Mouse (Mus musculus): ENCODE results near the gene Cdh22.
A peak's percentile ranks its signal among the peaks of the same experiment; 100 is the strongest.

The Cdh22 gene

DNA sequence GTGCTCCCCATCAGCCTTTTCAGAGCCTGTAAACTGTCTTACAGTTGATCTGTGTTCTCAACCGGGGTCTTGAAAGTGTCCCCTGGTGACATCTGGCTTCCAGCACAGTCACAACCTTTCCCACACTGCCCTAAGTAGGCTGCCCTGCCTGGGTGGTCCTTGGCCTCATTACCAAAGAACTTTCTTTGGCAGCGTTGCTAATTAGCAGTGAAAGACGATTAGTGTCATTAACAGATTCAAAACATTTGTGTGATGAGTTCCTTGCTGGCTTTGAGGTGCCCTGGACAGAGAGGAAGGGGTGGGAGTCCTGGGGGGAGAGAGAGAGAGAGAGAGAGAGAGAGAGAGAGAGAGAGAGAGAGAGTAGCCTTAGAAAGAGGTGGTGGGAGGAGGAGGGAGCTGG, 14.3 kb upstream of the Cdh22 start:
- DNase-seq (ENCODE audit: low spot score) = no peak

DNA sequence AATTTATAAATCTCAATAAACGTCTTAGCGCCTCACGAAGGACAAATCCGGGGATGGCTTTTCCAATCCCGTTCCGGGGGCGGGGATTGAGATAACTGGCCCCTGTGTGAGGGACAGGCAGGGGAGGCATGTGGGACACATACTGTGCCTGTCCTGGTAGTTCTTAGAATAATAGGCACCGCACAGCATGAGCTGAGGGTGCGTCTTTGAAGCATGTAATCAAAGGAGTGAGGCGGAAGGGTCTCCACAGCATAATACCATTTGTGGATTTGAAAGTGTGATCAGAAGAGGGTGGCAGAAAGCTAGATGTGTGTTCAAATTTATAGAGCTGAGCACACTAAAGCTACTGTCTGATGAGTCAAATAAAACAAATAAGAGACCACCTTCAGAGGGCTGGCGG, 11.7 kb upstream of the Cdh22 start:
- no peak for DNase-seq (ENCODE audit: low spot score)

DNA sequence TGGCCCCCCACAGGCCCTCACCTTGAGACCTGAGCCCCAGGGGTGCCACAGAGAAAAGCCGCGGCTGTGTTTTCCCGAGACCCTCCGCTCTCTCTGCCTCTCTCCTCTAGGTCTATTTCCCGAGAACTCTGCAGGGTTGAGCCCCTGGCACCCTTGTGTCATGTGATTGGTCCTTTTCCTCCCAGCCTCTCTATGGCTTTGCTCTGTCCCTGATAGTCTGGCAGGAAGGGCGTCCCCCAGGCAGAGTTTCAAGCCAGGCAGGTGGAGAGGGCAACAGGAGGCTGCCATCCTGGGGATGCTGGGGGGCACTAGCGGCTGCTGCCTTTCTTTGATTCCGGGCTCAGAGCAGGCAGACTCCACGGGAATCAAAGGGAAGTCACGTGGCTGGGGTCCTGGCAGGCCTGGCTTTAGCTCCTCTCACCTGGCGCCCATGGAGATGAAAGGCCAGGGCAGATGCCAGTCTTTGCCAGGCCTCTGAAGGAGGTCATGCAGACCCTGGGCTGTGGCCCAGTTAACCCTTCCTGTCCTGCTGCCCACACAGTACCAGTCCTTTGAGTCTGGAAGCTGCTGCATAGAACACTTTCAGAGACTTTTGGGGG, 8.6 kb upstream of the Cdh22 start:
- no peak for DNase-seq (ENCODE audit: low spot score)

DNA sequence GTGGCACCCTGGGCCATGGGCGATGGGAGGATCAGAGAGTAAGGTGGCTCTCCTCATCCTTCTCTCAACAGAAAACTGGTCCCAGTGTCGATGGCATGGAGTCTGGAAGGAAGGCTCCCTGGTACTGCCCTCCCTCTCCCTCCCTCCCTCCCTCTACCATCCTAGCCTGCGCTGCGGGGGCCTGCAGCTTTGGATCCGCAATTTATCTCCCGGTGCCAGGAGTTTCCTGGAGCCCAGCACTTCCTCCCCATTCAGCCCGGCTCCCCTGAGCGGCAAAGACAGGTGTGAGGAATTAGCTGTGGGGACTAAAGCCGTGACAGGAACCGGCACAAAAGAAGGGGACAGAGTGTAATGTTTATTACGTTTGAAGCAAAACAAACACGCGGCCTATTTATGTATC, 7.9 kb upstream of the Cdh22 start:
- no peak for DNase-seq (ENCODE audit: low spot score)

DNA sequence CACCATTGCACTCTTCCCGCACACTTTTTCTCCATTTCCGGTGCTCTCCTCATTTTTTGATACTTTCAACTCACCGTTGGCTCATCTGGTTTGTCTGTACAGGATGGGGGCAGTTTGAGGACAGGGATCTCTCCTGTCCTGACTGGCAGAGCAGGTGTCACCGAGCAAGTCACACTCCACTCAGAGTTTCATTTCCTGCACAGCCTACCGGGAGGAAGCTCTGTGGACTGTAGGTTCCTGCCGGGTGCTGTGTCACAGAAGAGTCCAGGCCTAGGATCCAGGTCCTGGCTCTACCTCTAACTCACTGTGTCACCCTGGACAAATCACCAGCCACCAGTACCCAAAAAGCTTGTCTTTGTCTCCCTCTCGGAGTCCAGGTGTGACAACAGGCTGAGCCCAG, 7.1 kb upstream of the Cdh22 start:
- DNase-seq (ENCODE audit: low spot score) = no peak

DNA sequence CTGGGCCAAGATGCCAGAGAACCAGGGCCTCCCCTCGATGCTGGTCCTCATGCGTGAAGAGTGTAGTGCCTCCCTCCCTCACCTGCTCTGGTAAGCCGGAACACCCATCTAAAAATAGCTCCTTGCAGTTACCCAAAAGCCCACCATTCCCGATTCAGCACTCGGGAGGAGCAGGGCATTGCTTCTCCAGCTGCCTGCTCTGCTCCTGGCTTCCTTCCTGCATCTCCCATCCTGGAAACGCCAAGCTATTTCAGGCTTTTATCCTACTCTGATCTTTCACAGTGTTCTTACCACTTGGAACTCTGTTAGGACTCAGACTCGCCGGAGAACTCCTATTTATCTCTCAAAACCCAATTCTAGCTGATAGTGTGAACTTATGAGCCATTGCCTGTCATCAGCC, 5.7 kb upstream of the Cdh22 start:
- no peak for DNase-seq (ENCODE audit: low spot score)

DNA sequence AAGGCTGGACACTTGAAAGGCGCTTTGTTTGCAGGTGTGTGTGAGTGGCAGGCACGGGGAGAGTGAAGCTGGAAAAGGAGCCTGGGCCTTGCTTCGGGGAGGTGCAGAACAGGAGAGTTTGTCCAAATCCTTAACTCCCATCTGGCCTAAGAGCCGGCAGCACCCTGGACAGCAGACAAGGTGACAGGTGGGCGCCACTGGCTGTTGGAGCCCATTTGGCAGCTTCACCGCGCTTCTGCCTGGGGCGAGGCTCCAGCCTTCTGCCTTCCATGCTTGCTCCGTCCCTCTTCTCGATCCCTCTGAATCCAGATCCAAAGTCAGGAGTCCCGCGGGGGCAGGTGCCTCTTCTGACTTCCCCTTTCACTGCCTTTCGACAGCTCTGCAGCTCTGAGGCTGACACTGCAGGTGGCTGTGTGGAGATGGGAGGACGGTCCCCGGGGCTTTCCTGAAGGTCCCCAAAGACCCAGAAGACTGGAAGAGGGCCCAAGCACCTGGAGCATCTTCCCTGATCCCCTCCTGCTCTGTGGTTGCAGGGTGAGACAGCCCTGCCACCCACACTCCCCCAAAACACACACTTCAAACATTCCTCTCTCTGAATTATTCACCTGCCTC, 5.0 kb upstream of the Cdh22 start:
- DNase-seq (ENCODE audit: low spot score) = no peak

DNA sequence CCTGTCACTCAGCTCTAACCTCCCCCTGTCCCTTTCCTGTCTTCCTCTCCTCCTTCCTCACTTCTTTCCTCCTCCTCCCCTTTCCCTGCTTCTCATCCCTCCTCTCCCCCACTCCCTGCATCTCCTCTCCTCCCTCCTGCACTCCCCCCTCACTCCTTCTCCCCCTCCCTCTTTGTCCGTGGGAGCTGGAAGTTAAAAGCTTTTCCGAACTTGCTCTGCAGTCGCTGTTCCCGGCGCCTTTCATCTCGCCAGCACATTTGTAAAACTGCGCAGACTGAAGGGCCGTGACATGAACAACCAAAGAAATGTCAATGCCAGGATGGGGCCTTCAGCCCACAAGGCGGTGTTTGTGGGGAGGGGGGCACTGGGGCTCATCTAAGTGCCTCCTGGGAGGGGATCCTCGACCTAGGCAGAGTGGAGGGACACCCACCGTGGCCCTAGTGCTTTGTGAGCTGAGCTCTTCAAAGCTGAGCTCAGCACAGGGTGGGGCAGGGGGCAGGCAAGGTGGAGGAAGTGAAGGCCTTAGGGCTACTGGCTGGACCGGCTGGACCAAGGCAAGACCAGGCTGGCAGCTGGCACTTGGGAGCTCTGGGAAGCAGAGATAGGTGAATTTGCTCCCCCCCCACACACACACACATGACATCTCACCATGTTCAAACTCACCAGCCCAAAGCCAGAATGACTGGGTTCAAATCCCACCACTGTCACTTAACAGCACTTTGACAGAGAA, 3.9 kb upstream of the Cdh22 start:
- no peak for DNase-seq (ENCODE audit: low spot score)

DNA sequence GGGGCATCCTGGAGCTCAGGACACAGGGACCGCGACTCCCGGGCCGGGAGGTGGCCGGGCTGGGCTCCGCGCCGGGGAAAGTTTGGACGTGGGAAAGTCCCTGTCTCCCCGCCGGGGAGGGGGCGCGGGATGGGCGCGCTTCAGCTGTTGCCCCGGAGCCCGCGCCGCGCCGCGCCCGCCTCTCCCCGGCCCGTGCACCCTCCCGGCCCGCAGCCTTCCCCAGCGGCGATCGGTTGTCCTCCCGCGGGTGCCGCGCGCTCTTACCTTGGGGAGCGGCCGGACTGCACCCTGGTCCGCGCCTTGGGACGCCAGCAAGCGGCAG, 401 bp downstream of the Cdh22 start:
- no peak for DNase-seq (ENCODE audit: low spot score)

DNA sequence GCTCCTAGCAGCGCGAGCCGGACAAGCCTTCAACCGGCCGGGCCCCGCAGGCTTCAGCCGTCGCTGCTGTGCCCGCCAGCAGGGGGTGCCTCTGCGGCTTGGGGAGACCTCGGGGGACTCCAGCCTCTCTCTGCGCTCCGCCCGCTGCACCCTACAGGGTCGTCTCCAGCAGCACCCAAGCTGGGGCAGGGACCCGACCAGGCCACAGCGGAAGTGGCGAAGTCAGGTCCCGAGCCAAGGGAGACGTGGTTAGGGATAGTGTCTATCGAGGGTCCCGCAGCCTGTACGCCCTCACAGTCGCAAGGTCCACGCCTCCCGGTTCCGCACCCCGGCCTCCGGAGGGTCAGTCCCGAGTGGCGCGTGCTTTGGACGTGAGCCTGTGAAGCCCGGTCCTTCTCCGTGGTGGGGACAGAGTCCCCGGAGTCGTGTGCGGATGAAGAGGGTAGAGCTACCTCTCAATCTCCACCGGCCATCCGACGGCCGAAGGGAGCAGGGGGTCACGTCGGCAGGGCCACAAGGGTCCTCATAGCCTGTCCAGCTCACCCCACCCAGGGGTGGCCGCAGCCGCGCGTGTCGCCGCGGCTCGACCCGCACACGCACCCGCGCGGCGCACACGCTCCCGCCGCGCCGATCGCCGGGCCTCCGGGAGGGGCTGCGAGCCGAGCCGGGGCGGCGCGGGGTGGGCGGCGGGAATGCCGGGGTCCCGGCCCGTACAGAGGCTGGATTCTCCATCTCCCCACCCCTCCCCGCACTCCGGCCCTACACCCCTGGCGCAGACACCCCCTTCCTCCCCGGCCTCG, 962 bp downstream of the Cdh22 start:
- DNase-seq (ENCODE audit: low spot score) = no peak

DNA sequence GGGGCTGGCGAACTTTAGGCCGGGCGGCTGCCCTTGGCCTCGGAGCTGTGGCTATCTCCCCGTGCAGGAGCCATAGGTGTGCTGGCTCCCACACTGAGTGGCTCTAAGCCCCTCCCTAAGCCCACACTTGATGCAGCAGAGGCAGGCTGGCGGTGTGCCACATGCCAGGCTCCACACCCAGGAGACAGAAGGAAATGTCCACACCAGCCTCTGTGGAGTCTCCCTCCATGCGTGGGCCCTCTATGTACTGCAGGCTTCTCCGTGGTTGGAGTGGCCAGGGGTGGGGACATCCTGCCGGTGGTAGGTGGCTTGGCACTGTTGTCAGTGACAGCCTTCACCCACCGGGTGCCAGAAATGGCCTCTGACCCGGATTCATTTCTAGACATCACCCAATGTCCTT, 5.6 kb downstream of the Cdh22 start:
- no peak for DNase-seq (ENCODE audit: low spot score)

DNA sequence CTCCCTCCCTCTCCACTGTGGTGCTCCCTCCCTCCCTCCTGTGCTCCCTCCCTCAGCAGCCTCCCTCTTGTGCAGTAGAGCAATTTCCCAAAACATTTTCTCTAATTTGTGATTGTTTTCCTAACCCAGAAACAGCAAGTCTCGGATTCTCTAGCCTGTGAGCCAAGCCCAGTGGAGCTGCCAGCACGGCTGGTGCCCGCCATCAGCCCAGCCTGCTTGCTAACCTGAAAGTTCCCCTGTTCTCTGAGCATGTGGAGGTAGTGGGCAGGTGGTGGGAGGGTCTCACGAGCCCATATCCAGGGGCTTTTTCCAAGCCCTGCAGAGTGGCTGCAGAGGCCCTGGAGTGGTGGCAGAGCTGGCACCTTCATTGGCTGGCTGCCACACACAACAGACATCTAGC, 10.8 kb downstream of the Cdh22 start:
- DNase-seq (ENCODE audit: low spot score) = no peak

DNA sequence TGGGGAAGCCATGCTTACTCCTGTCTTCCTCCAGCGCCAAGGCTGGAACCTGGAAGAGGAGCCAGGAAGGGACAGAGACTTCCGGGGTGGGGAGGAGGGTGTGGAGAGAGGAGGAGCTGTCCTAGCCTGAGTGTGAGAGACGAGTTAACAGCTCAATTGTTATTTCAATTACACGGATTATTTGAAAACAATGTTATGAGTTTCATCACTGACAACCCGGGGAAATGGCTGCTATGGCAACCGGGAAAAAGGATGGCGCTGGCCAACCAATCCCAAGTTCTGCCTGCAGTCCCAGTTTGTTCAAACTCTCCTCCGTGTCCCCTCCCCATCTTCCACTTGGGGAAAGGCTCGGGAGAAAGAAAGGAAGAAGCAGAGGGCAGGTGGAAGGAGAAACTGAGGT, 12.7 kb downstream of the Cdh22 start:
- no peak for DNase-seq (ENCODE audit: low spot score)

DNA sequence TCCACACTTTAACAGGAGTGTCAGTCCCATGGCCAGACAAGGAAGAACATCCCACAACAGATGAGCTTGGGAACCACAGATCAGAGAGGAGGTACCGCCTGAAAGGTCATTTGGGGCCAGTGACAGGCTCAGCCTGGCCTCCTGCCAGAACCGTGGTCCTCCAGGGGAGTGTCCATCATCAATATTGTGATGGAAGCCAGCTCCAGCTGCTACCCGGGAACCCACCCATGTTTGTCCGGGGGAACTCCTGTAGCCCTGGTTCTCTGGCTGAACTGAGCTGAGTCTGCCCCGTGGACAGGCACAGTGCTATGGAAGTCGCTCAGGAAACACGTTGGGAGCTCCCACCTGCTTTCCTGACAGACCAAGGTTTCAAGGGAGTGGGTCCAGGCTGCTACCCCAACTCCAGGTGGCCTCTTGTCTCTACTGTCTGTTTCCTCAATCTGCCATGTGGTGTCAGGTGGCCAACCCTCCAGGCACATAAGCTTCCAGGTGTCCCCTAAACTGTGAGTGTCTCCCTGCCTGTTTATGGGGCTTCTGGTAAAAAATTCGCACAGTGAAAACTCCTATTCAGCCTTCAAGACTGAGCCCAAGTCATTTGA, 14.2 kb downstream of the Cdh22 start:
- DNase-seq (ENCODE audit: low spot score) = no peak

DNA sequence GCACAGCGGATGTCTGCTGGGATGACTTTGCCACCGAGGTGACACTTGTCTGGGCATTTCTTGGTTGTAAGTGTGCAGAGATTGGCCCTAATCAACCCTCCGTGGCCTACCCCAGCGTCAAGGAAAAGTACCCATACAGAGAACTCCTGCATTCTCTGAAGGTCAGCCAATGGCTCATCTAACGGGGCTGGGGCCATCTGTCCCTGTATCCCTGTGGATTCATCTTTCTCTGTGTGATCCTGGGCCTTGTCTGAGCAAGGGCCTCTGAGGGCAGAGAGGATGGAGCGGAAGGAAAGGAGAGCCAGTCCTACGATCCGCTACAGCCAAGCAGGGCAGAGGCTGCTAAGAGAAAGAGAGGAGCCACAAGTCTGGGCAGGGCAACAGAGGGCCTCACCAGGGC, 15.7 kb downstream of the Cdh22 start:
- DNase-seq (ENCODE audit: low spot score) = no peak

DNA sequence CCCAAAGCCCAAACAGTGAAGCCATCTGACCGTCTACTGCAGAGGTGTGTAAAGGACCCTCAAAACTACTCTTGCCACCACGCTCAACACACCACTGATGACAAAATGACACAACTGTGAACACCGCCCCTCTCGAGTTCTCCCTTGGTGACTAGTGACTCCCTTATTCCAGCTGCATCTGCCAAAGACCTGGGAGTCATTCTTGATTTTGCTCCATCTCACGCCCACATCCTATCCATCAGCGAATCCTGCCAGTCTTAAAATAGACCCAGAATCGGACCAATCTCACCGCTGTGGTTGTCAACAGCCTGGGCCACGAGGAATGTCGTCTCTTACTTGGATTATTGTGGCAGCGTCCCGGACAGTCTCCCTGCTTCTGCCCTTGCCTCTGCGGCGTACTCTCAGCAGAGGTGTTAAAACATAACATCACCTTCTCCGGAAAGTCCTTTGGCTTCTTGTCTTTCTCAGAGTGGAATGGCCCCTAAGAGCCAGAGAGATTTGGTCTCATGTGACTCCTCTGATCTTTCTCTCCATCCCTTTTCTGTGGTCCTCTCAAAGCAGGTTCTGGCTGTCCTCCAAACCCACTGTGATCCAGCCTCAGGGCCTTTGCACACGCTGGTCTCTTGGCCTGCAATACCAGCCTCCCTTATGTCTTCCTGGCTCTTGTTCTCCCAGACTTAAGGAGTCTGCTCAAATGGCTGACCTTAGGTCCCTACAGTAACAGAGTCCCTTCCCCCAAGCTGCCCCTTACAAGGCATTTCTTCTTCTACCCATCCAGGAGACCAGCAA, 17.1 kb downstream of the Cdh22 start:
- no peak for DNase-seq (ENCODE audit: low spot score)

DNA sequence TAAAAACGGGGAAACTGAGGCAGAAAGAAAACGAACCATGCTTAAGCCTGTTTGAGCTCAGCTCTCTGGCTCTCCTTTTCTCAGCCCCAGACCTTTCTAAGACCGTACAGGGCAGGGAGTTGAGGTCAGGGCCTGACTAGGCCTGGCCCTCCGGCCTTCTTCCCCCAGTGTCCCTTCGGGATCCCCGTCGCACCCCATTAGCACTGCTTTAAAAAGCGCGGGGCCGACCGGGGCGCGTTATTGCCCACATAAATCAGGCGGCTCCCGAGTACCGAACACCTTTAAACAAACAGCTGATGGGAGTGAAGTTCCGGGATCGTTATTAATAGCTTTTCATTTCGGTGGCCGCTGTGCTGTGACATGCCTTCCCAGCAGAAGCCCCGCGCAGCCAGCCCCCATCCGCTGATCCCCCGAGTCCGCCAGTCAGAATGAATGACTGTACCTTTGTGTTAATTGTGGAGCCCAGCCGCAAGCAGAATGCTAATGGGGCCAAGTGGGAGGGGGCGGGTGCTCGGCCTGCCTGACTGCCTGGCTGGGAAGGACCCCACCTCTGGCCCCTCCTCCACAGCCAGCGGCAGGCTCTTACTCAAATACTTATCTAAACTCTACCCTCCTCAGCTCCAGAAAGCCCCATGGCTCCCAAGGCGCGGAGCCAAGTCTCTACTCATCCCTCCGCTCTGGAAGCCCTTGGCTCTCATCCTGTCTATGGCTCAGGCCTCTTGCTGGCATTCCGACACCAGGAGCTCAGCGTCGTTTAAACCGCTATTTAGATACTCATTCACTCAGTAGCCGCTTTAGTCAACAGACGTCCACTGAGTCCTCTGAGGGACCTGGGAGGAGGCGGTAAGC, 19.3 kb downstream of the Cdh22 start:
- no peak for DNase-seq (ENCODE audit: low spot score)

DNA sequence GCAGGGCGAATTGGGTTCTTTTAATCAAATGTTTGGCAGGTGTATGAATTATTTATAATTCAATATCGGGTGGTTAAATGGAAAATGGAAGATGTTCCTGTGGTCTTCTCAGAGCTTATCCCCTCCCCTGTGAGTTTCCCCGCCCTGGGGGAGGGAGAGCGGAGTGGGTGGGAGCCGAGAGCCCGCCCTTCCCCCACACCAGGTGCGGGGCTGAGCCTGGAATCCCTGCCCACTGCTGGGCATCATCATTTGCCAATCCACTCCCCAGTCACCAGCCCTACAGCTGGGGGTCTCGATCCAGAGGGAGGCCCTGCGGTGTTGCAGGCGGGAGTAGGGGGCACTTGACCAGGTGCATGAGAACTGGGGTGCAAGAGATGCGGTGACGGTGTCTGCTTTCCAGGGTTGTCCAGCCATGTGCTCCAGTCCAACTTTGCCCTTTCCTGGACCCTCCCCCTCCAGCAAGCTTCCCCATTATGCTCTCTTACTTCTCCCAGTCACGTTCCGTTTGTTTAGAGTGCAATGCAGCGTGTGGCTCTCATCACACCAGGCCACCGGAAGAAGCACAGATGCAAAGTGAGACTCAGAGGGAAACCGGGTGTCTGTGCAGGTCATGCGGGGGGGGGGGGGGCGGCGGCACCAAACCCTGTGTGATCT, 23.1 kb downstream of the Cdh22 start:
- DNase-seq (ENCODE audit: low spot score) = no peak

DNA sequence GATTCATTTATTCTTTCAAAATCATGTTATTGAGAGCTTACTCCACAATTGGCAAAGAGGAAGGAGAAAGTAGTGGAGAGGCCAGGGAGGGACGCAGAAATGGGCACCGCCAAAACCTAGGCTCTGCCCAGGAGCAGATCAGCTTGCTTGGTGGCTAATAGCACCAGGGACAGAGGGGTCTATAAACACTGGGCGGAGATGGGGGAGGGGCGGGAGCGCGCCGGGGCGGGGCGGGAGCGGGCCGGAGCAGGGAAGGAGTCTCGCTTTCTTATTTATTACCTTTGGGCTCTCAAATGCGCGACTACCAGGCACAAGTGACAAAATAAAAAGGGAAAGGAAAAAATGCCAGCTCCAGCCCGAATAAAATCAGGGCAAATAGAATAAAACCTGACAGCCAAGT, 23.7 kb downstream of the Cdh22 start:
- DNase-seq (ENCODE audit: low spot score) = no peak

DNA sequence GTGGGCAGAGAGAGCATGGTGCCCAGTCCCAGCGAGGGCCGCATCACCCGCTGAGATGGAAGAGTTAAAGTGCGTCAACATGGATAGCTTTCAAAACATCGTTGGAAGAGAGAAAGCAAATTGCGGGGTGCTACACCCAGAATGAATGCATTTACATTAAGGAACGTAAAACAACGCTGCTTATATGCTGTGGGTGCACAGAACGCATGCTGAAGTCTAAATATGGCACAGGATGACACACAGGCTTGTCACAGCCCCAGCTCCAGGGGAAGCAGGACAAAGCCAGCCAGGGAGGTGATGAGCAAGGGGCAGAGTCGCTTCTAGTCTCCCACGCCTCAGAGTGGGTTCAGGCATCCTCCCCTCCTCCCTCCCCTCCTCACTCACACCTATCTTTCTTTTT, 27.0 kb downstream of the Cdh22 start:
- DNase-seq (ENCODE audit: low spot score) = peak; percentile 41
